Mouse (Mus musculus) telencephalon, adult 2 months (tissue): ENCODE results near the gene Thop1.
"Not testable (repeated sequence)": the region's sequence is repeated elsewhere in the genome, so short reads cannot be mapped to it uniquely, and the experiment has no call there.

Source experiments
- DNase-seq: peaks from one replicate; pipeline ENCODE4 v3.0.0-alpha.2; 2011; ENCODE audit warnings: low read depth, low spot score

Thop1 gene

DNA sequence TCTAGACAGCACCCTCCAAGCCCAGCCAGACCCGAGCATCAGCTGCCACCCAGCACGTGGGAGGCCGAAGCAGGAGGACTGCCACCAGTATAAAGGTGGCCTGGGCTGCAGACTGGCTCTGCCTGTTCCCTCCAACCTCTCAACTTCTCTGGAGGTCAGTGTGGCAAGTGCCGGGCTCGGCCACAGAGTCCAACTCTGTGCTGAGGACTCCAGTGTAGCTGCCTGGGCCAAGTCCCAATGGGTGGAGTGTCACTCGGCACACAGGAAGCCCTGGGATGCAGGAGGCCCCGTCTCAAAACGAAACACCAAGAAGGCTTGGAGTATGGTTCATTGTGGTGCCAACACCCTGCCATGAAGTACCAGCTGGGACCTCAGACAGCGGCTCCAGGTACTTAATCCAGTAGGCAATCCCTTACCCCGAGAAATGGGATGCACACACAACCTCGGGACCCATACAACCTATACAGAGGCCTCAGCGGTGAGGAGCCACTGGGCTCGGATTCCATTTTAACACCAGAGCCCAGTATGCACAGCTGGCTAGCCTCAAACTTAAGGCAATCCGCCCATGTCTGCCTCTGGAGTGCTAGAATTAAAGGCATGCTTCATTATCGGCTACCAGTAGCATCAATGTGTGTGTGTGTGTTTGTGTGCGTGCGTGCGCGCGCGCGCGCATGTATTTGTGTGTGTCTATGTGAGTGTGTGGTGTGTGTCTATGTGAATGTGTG, 12.3 kb upstream of the Thop1 start:
- no peak for DNase-seq

DNA sequence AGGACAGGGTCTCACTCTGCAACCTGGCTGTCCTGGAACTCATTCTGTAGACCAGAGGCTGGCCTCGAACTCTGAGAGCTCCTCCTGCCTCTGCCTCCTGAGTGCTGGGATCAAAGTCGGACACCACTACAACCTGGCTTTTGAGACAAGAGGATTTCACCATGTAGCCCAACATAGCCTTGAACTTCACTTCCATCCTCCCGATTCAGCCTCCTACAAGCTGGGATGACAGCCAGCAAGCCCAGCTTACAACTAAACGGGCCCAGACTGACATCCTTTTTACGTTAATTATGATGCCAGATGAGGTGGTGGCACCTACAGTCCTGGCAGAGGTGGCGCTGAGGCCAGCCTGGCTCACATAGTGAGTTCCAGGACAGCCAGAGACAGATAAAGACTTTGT, 10.9 kb upstream of the Thop1 start:
- DNase-seq: no peak

DNA sequence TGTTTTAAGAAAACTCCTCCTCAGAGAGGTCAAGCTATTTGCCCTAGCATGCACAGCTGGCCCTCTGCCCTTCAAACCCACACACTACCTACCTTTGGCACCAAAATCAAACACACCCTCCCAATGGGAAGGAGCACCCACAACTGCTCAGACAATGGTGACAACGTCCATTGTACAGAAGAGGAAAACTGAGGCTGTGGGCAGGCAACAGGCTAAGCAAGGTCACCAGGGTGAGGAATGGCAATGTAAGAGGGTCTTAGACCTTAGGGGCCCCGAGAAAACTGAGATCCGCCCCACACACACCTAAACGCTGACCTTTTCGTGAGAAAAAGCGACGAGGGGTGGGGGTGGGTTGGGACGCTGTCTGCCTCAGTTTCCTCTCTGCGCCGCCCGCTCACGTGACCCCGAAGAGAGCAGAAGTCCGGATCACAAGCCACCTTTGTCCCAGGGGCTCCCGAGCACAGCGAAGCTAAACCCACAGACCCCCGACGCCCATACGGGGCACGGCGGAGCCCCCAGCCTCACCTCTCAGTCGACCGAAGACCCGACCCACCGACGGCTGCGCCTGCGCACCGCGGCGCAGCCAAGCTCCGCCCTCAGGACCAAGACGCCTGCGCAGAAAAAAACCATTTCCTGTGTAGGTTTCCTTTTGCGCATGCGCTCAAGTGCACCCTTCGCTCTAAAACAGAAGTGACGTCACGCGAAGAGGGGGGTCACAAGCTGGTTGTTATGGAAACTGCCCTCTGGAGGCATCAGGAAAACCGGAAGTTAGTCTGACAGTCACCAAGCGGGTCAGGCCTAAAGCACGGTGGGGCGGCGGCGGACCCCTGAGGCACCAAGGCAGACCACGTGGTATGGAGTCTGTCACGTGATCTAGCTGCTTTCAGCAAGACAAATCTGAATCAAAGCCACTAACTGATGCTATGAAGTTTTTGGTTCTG, 10.0 kb upstream of the Thop1 start, which contains the start of gene Sgta:
Gene Sgta (minus strand): TSS at position 579 of the 941 bp plus-strand sequence.
- peak; percentile 100 for DNase-seq

DNA sequence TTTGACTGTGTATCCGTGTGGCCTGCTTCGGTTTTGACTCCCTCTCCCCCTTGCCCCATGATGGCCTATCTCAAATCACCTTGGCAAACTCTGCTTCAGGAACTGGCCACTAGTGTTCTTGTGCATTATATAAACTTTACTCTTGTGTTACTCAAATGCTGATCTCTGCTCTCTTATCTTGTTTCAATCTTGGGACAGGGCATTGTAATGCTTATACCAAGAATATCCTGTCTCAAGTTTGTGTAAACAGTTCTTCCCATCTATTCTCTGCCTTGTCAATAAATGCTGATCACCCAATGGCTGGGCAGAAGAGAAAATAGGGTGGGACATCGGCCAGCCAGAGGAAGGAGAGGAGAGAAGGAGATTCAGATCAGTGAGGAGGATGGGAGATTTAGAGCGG, 7.1 kb upstream of the Thop1 start:
- DNase-seq: no peak

DNA sequence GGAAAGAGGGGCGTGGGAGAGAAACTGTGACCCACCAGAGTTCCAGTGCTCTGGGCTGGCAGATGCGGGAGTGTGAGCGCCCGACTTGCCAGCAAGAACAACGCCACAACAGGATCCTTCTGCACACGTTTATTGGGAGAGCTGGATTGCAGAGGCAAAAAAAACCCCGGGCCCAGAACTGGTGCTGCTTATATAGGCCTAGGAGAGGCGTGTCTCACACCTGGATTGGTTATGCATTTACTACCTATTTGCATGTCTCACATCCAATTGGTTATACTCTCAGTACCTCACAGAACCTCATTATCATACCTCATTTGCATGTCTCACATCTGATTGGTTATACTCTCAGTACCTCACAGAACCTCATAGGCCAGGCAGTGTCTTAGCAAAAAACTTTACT, 5.3 kb upstream of the Thop1 start:
- DNase-seq: not testable (repeated sequence)

DNA sequence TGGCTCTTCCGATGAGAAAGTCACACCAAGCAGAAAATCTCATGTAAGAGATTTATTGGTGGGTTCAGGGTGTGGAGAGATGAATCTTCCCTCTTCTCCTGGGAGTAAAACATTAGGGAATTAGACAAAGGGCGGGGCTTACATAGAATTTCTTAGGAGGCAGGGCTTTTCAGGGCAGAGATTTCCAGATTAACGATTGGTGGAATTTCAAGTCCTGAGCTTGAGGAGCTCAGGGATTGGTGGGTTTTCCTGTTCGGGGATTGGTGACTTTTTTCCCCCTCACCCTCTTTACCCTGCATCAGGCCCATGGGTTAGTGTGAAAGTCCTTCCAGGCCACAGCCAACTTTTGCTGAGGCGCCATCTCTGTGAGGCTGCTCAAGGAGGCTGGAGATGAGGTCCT, 1.1 kb upstream of the Thop1 start:
- DNase-seq: no peak

DNA sequence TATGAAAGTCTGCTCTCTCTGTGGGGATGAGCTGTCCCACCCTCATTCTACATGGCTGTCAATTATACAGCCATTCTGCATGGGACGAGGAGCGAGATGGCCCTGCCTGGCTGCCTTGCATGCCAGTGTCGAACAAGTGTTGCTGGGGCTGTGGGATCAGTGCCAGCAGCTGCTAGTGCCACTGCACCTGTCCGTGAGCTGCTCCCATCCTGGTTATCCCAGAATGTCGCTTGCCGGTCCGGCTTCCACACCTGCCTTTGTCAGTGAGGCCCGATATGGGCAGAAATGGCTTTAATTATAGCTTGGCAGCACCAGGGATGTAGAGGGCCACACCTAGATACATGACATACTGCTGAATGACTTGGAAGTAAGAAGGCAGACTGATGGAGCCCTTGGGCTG, 2.5 kb downstream of the Thop1 start:
- DNase-seq: no peak

DNA sequence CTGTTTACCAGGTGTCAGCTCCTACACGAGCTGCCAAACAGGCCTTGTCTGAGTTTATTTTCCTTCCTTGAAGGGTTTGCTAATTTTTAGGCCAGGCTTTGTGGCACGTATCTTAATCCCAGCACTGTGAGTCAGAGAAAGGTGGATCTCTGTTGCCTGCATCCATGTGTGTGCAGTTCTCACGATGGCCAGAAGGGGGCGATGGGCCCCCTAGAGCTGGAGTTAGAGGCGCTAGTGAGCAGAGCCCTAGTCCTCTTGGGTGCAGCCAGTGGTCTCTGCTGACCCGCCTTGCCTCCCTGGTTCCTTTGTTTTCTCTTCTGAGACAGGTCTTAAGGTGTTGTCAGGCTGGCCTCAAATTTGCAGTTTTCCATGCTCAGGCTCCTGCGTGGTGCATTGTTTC, 3.6 kb downstream of the Thop1 start:
- DNase-seq: no peak

DNA sequence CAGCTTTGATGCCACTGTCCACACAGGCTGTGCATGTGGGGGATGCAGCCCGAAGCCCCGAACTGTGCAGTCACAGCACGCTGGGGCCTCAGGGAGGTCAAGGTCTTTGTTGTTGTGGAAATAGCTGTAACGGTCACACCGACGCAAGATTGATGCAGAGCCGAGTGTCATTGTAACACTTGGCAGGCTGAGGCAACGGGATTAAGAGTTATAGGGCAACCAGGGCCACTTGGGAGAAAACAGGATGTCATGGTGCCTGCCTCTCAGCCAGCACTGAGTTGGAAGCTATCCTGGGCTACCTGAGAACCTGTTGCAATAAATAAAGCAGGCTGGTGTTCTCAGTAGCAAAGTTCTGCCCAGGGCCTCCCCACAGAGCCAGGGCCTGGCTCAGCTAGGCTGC, 5.9 kb downstream of the Thop1 start:
- DNase-seq: no peak

DNA sequence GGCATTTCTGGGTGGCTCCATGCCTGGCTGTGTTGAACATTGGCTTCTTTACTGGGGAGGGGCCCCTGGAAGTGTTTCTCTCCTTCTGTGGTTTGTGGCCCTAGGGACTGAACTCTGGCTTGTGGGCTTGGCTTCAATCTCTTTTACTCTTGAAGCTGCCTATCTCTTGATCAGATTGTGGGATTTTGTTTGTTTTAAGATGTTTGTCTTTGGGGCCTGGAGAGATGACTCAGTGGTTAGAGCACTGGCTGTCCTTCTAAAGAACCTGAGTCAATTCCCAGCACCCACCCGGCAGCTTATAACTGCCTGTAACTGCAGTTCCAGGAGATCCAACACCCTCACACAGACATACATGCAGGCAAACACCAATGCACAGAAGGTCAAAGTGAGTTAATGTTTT, 6.5 kb downstream of the Thop1 start:
- no peak for DNase-seq

DNA sequence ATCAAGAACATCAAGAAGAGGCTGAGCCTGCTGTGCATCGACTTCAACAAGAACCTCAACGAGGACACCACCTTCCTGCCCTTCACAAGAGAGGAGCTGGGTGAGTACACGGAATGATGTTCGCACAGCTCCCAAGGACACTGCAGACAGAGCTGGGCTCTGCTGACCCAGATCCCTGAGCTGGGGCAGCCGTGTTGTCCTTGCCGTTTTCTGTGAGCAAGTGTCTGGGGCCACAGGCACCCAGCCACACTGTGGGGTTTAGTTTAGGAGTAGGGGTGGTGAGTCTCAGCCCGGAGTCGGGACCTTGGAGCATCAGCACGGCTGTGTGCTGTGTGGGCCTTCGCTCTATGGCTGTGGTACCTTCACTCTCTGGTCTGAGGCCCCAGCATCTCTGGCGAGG, 8.1 kb downstream of the Thop1 start:
- no peak for DNase-seq

DNA sequence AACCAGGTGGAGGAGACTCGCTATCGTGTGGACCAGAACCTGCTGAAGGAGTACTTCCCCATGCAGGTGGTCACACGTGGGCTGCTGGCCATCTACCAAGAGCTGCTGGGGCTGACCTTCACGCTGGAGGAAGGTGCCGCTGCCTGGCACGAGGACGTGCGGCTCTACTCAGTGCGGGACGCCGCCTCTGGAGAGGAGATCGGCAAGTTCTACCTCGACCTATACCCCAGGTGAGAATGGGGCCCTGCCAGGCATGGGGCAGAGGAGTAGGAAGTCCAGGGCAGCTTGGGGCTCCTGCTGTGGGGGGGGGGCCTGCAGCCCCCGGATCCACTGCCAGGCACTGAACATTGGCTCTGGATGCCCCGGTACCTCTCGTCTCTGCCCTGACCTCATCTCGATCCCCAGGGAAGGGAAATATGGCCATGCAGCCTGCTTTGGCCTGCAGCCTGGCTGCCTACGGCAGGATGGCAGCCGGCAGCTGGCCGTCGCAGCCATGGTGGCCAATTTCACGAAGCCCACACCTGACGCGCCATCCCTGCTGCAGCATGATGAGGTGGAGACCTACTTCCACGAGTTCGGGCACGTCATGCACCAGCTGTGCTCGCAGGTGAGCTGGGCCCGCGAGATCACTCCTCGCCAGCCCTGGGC, 10.3 kb downstream of the Thop1 start:
- no peak for DNase-seq

DNA sequence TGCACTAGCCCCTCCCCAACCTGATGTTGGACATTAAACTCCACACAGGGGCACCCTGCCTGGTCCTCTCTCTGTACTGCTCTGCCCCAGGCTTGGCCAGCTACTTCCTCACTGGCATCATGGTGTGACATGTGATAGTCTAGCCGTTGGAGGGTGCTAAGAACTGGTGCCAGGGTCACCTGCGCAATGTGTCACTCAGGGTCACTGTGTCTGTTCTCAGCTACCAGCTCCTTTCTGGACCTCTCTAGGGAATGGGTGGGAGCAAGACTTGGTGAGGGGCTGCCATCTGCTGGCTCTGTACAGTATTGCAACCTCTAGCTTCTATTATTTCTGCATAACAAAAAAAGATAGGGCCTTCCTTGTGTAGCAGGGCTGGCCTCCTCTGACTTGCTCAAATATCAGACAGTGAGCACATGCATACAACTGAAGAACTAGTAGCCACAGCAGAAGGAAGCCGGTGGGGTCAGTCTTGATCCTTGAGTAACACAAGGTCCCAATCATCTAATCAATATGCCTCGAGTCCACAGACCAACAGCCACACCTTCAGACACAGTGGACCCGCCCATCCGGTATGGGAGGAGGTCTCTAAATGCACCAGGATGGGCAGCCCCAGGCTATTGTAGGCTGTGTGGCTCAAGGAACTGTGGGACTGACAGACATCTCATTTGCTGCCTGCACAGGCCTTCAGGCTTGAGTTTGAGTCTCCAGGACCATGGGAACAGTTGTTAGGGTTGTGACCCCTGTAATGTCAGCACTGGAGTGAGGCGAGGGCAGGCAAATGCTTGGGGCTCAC, 12.5 kb downstream of the Thop1 start:
- DNase-seq: peak; percentile 22

DNA sequence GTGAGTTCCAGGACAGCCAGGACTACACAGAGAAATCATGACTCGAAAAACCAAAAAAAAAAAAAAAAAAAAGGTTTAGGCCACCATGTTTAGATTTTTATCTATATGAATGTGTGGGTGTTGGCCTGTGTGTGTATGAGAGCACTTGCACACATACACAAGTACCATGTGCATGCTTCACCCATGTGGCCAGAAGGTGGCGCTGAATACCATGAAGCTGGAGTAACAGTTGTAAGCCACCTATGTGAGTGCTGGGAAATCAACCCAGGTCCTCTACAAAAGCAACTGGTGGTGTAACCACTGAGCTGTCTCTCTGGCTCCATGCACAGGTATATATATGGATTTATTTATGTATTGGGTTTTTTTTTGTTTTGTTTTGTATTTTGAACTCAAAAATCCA, 17.2 kb downstream of the Thop1 start:
- no peak for DNase-seq

DNA sequence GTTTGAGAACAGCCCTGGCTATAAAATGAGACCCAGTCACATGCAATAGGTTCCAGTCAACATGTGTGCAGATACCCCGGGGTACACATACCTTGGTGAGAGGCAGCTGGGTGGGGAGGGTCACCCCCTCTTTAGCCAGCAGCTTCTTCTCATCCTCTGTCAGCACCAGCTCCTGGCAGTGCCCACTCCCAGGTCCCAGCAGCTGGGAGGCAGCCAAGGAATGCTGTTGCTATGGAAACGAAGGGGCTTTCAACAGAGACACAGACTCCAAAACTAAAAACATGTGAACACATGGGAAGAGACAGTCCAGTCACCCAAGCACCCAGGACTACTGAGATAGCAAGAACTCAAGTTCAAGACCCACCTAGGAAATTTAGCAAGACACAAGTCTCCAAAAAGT, 19.4 kb downstream of the Thop1 start:
- no peak for DNase-seq

DNA sequence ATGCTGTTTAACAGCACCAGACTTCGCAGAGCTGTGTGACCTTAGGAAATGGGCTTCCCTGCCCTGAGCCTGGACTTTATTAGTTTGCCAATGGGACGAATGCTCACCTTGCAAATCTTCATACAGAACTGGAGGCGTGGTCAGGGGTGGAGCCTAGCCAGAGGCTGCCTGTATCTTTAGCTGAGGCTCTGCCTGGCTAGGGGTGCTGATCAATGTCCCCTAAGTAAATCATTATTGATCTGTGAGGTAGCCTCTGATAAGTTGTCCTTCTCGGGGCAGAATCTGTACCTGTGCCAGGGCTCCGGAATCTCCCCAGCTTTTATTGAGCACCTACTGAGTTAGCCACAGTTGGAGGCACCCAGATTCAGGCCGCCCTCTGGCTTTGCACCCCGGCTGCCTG, 20.8 kb downstream of the Thop1 start:
- no peak for DNase-seq

DNA sequence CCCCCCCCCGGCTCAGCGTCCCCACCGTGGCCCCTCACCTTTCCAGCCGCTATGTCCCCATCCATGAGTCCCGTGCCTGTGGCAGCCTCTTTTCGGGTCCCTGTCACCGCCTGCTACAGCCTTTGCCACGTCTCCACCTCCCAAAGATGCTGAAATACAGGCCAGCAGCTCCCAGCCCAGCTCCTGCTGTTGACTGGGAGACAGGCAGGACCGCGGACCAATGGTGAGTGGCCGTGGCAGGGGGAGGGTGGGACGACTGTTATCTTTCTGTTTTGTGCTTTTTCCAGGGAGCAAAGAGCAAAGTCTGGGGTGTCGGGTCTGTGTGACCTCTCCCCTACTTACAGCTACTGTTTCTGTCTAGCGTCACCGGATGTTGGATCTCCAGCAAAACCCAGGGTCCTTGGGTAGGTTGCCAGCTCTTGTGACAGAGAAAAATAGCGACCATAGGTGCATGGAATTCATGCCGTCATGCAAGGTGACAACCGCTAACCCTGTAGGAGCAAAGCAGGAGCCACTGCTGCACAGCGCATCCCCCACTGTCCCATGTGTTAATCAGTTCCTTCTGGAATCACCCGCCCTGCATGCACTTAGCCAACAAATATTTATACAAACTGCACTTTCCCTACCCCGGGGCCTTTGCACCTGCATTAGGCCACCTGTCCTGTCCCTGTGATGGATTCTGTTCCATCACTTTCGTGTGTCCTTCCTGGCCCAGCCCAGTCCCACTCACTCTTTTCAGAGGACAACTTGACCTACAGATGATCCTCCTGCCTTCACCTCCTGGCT, 22.8 kb downstream of the Thop1 start:
- no peak for DNase-seq

DNA sequence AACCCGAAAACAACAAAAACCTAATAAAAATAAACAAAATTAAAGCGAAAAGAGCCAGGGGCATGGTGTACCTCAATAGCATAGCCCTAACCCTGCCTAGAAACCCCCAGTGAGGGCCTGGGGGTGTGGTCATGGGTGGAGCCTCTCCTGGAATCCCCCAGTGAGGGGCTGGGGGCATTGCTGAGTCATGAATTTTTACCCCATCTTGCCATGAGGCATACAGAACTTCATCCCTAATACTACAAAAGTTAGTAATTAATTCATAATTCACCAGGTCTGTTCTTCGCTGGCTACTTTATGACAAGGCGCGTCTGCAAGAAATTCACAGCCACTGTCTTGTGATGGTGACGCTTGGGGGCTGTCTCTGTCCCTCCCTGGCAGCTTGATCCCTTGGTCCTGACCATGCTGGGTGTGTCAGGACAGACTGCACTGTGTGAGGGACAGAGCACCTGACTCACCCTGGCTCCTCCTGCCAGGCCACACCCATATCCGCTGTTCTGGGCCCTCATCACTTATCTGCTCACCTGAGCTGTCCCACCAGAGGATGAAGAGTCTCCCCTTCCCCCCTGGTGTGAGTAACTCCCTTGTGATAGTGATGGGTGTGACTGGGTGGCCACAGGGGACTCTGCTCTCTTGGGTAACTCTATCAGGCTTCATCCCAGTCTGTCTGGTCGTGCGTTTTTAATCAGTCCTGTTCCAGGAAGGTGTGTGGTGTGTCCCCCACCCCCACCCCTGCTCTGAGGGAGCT, 25.3 kb downstream of the Thop1 start:
- no peak for DNase-seq

DNA sequence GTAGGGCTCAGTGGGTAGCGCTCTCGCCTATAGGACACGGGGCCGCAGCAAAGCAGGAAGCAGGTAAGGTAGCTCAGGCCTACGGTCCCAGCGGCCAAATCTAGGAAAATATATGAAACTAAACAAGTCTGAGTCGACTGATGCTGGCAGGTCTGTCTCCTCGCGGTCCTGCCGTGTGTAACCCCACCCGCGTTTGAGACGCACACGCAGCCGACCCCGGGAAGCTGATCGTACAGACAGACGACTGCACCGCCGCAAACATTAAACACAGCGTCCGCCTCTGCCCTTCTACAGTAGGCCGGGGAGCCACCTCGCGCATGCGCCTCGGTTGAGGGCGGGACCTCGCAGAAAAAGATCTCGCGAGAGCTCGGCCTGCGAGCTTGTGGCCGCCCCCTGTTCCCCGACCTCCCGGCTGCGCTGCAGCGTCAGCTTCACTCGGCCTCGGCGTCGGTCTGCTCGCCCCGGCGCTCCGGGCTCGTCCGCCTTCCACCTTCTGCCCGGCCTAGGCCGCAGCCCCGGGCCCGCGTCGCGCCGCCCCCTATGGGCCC, 35.8 kb downstream of the Thop1 start, which contains the start of gene Map2k2:
Gene Map2k2 (plus strand): TSS at position 351 of the 548 bp plus-strand sequence.
- DNase-seq: peak; percentile 96
